Mouse (Mus musculus): ENCODE measurements around the gene Spag6. TPM values are rescaled to one million over a fixed set of nuclear protein-coding genes. Genes with fewer than 3 reads are reported as not detected.

Spag6 gene
- total RNA-seq, 2 experiments from 2014 or later = 0.91 to 1.6 TPM

DNA sequence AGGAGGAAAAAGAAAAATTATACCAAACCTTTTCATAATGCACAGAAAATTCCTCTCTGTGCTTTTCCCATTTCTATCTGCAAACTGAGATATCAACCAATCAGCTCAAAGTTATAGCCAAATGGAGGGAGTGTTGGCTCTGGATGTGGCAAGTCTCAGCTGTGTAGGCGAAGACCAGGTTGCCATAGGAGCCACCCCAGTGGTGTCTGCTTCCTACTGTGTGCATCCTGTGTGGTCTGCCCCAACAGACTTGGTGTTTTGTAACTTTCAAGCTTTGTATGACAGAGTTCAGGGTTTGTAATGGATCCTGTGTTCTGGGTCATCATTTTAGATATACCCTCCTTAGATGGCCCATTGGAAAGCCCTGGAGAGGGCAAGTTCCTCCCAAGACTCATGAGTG is 30.6 kb downstream of the Spag6 start:
- no peak for DNase-seq (ENCODE audit: low spot score in 2 of 2)

DNA sequence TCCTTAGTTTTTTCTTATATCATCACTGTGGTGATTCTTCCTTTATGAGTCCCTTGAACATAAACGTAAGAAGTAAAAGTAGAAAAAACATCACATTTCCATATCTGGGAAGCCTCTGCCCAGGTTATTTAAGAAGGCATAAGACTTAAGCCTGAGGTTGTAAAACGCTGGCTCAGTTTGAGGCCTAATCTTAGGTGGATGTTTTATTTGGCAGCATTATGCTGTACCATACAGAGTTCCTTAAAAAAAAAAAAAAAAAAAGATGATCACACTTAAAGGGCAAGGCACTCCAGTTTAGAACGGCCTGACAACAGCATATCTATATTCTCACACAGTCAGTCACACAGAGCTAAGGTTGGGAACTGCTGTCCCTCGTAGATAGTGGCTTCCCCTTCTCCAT is 32.0 kb downstream of the Spag6 start:
- DNase-seq (ENCODE audit: low spot score in 2 of 2) = no peak

DNA sequence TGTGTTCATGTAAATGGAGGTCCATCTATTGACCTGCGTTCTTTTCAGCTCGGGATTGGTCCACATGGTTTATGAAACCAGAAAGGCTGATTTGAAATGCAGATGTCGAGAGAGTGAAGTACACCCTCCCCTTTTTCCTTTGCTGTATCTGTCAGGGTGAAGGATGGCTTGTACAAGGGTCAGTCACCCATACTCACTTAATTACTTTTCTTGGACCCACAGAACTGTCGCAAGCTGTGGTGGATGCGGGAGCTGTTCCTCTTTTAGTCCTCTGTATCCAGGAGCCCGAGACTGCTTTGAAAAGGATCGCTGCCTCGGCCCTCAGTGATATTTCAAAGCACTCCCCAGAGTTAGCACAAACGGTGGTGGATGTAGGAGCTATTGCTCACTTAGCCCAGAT is 37.9 kb downstream of the Spag6 start:
- DNase-seq (ENCODE audit: low spot score in 2 of 2) = no peak

DNA sequence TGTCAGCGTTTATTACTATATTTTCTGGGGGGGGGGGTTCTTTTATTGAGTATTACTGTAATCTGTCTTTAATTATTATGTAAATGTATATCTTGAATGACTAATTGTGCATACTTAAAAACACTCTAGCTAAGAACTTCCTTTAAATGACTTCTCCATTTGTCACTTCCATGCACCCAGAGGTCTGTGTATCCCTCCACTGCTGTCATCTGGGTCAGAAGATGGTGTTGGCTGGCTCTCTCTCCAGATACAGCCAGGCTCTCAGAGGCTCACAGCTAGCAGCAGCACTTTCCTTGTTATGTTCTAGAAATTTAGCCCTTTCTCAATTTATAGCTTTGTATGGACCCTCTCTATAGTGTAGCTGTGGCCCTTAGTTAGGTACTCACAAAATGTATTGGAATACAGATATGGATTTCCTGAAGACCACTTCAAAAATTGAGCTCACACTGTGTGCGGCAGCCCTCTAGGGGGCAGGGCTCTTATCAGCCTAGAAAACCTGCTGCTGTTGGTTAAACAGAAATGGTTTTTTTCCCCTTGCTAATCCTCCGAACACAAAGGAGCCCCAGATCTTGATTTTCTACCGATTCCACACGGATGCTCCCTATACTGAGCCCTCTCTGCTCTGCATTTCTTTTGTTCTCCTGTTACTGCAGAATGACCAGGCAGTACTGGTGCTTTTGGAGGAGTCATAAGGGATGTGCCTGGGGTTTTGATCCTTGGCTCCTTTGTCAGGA is 40.7 kb downstream of the Spag6 start:
- DNase-seq (ENCODE audit: low spot score in 2 of 2) = no peak

DNA sequence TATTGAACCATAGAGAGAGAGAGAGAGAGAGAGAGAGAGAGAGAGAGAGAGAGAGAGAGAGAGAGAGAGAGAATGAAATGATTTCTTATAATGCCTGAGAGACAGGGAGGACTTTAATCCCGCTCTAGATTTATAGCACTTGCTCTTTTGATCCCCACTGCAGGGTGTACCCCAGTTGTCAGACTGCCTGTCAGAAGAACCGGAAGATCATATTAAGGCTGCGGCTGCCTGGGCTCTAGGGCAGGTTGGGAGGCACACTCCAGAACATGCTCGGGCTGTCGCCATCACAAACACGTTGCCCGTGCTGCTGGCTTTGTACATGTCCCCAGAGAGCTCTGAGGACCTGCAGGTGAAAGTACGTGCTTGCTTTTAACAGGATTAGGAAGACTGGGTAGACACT is 43.2 kb downstream of the Spag6 start:
- no peak for DNase-seq (ENCODE audit: low spot score in 2 of 2)

DNA sequence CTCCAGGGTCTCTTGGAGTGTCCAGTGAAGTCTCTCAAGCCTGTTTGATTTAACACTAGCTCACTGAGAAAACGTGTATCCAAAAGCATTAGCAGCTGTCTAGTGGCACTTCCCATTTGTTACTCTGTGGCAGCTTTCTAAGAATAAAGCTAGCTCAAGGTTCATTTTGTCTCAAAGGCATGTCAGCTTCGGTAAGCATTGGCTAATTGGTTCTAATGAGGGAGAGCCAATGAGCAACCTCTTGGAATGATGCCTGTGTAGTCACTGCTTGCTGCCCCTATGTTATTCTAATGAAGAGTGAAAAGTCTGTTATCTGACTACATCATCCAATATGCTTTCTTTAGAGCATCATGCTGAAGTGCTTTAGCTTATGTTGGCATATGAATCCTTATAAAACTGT is 45.4 kb downstream of the Spag6 start:
- DNase-seq (ENCODE audit: low spot score in 2 of 2) = no peak

DNA sequence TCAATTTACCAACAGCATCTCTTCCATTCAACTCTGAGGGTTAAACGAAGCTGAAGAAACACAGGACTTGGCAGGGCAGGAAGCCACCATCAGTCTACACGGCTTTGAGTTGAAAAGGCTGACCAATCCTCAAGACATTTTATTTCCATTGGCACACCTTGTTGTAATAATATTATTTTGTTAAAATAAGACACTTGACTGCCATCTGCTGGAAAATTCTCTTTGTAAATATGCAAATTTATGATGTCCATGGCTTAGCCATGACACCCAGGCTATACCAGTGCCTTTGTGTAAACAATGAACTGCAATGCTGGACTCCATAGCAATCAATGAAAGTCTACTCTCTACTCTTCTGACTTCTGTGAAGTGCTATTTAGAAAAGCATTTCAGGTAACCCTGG is 62.3 kb downstream of the Spag6 start:
- DNase-seq (ENCODE audit: low spot score in 2 of 2) = no peak

DNA sequence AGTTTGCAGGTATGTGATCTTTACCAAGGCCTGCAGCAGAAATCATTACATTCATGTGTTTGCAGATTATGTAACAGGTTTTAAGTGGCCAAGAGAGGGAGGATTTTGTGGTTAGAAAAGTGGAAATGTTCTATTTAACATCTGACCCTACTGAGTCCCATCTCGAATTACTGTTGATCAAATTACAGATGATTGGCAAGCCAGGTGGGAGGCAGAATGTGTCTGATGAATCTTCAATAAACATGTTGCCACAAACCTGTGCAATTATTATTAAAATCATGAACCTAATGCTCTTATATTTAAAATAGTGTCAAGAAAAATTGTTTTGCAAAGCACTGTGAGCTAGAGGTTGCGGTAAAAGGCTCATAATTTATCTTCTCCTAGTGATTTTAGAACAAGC is 71.0 kb downstream of the Spag6 start:
- DNase-seq (ENCODE audit: low spot score in 2 of 2) = no peak

DNA sequence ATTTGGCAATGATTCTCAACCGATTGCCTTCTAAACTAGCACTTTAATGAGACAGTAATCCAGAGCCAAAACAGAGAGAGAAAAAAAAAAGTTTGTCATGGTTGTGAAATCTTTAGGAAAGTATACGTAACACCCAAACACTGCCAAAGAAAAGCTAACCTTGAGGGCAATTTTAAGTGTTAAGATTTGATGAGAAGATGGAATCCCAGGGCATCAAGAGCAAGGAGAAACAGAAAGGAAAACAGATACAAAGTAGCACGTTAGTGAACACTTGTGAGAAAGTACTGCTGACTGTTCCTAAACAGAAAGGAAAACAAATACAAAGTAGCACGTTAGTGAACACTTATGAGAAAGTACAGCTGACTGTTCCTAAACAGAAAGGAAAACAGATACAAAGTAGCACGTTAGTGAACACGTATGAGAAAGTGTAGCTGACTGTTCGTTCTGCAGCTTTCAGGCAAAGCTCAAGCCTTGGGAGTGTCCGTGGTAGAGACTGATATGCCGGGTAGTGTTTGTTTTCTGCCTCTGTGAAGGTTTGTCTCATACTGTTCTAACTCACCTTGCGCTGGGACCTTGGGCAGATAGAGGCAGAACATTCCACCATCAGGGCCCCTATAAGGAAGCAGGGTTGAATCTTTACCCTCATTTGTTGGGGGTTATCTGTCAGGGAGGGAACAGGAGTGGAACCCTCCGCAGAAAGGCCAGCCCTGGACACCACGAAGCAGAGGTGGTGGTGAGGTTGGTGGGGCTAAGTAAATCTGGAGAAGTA is 71.8 kb downstream of the Spag6 start:
- no peak for DNase-seq (ENCODE audit: low spot score in 2 of 2)

DNA sequence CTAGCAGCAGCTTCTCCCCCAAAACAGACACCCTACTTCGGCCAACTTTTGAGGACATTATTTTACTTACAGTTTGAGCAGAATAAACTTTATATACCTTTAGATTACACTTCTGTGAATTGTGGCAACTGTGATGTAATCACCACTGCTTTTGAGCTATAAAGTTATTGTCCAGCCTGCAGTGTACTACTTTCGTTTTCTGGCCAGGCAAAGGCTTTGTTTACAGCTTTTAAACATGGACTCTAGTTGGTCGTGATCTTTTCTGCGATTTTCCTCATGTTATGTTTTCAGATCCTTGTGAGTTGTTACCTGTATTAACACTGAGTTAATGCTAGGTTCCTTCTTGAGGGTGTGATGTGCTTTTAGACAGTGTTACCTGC is 72.6 kb downstream of the Spag6 start:
- DNase-seq (ENCODE audit: low spot score in 2 of 2) = no peak

DNA sequence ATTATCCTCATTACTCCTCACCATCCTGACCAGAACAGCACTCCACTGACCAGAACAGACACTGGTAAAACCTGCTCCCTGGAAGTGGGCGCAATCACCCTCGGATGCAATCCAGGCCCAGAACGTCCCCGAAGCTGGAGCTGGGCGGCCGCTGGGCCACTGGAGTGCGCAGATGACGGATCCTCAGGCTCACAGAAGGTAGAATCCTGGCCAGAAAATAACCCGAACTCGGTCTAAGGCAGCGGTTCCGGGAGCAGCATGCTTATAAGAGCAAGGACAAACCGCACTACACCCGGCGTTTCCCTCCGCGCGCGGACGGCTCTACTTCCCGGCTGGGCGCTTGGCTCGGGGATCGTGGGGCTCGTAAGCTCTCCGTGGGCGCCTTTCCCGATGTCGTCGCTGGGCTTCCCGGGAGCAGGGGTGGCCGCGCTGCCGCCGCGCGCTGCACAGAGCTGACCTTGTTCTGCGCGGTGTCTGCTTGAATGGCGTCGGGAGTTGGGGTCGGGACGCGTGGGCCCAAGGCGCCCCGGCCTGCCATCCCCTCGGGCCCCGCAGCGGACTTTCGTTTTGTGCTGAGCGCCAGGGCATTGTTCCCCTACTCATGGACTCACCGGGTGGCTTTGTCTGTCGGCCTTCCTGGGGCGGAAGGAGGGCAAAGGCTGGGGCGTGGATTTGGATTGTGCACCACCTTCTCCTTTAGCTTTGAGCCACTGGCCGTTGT is 73.1 kb downstream of the Spag6 start:
- peak; percentile 81 to 85 for DNase-seq (ENCODE audit: low spot score in 2 of 2)

DNA sequence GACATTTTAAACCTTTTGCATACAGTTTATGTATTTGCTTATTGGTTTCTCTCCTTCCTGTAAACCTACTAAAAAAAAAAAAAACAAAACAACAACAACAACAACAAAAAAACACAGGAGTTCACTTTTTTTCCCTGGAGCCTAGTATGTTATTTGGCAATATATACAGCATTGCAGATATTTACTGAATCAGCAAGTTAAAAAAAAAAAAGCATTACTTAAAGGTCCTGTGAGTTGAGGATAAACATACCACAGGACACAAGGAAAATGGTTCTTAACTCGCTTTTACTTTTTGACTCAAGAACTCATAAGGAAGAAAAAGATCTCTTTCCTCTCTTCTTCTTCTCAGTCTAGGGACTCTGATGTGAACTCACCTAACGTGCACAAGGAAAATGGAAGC is 74.6 kb downstream of the Spag6 start:
- DNase-seq (ENCODE audit: low spot score in 2 of 2) = no peak

DNA sequence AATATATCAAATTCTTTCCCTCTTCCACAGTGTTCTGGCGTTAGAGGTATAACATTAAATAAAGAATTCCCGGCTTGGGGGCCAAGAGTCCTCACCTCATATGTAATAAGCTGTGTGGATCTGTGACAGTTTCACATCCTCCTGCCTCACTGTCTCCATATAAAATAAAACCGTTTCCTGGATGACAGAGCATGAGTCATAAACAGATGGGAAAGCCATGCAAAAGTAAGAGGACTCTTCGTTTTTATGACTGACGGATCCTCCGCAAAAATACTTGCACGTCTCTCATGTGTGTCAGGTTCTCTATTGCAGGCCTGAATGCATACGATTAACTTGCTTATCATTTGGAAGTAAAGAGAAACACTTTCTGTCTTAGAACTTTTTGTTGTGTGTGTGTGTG is 78.6 kb downstream of the Spag6 start:
- DNase-seq (ENCODE audit: low spot score in 2 of 2) = no peak

DNA sequence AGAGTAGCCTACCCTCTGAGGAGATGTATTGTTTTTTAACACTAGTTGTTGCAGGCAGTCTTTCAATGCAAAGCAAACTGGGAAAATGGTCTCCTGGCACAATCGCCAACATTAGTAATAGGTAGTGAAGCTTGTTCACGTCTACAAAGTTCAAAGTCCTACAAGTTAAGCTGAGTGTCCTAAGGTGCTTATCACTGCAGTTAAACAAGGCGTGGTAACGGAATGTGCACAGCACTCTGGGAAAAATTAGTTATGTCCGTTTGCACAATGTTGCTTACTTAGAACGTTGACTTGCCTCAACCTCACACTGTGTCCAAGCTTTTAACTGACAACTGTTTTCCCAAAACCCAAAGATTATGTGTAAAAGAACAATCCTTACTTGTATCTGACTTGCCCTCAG is 80.5 kb downstream of the Spag6 start:
- no peak for DNase-seq (ENCODE audit: low spot score in 2 of 2)

DNA sequence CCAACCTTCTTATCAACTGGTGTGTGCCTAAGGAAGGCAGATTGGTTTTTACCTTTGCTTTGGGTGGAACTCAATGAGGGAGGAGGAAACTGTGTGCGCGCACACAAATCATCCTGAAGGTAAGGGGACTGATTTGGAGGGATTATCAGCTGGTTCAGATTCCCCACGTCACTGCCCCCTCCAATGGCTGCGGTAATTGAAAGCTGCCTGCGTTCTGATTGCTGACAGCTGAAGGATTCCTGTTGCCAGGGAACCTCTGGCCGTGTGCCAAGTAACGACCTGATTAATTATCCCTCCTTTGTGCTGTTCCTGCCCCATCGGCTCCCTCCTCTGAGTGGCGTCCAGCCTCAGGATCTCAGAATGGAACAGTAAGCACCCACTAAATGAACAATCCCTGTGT is 84.4 kb downstream of the Spag6 start:
- DNase-seq (ENCODE audit: low spot score in 2 of 2) = peak; percentile 73 to 74

DNA sequence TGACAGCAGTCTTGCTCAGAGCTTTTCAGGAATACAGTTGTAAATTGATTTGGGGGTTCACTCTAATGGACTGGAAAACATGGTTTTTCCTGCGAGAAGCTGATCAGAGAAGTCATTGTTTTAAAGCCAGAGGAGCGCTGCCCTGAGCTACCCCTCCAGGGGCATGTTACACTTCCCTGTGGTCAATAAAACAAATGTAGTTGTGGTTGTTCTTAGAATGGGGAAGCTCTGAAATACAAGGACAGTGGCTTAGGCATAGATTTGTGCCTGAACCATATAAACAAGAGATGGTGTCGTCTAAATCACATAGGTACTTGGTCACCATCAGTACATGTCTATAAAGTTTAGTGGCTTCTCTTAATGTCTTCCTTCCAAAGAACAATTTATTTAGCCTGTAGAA is 86.0 kb downstream of the Spag6 start:
- DNase-seq (ENCODE audit: low spot score in 2 of 2) = no peak

DNA sequence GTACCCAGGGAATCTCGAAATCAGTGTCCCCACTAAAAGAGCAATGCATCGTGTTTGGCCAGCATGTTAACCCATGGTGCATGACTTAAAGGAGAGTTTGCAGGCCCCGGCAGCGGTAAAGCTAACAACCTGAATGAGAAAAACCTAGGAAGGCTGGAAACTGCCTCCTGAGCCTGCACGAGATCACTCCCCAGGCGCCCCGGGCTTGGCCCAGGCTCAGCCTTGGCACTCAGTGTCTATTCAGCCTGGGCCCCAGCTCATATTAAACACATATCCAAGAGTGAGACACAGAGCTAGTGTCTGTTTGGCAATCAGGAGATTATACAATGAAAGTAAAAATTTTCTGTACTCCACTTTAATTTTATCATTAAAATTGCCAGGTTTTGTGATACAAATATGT is 87.5 kb downstream of the Spag6 start:
- no peak for DNase-seq (ENCODE audit: low spot score in 2 of 2)

DNA sequence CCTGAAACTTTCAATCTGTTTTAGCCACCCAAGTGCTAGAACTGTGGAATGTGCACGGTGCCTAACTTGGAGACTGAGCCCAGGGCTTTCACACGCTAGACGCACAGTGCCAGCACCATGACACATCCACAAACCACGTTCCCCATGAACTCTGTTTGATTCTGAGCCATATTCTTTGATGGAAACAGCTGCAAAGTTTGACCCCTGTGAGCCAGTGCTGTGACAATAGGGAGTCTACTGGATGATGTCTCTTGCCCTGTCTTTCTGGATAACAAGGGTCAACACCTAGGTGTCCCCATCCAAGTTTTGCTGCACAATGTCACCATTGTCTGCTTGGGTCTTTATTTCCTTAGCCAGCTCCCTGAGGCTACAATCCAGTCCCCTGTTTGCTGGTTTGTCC is 100.4 kb downstream of the Spag6 start:
- no peak for DNase-seq (ENCODE audit: low spot score in 2 of 2)

DNA sequence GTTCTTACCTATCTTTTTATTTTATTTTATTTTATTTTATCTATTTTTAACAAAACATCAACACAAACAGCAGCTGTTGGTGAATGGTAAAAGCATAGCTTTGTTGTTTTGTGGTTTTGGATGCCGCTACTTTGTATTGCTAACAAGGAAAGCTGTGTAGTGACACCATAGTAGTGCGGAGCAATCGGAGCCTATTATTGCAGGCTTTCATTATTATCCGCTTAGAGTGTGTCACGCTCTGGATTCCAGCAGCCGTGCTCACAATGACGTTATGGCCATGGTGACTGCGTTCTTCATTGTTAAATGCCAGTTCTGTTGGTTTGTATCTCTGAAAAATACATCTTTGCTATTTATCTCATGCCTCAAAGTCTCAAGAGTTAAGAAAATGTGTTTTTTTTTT is 103.9 kb downstream of the Spag6 start:
- DNase-seq (ENCODE audit: low spot score in 2 of 2) = no peak

DNA sequence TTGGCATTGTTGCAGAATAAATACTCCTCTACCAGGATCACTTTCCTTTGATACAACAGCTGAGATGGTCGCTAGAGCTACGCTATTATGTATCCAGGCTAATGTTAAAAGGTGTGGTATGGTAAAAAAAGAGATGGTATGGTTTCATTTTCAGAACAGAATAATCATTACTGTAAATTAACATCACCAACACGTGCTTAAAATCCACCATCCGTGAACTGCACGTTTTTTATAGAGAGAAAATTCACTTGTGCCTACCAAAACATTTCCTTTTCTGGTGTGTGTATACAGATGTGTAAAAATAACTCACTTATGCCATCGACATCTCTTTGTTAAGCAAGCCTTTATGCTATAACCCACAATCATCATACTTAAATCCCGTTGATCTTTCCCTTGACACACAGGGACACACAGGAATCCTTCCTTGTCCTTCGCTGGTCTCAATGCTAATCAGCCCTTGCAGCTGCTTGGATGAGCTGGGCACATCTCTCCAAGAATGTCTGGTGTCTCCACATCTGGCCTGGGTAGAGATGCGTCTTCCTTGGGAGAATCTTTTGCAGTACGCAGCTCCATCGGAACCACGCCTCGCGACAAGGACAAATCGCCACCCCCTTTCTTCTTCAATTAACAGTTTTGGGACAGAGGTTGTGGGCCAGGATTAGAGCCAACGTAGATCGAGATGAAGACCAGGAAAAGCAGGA is 105.6 kb downstream of the Spag6 start:
- no peak for DNase-seq (ENCODE audit: low spot score in 2 of 2)
